Comparison of ENCODE assay signal across 11 mouse cellular contexts in genomic region chr11:45883270-45883931, GRCm38 (mm10). TPM values are rescaled to one million over a fixed set of nuclear protein-coding genes. Genes with fewer than 3 reads are reported as not detected.
DNase-seq lines count a peak whose midpoint lies in the region; ATAC-seq and TF ChIP-seq lines count a peak whose summit lies in the region.
"Had no signal": no experiment of that assay in that cellular context is flagged by ENCODE, and none has a peak within 500 bp of the region (broad histone marks: within the 10 kb centered on the region; RNA-seq: fewer than 3 reads in every experiment).

No protein-coding gene starts in this region.

- H3K27ac ChIP-seq in heart, embryonic 12.5 days (ENCODE audit: poor library complexity, severe bottlenecking) = no peak overlapping the region
- peak overlapping the region; percentile 54; the same call in 1 of the 2 replicates for H3K27ac ChIP-seq in lung, embryonic 14.5 days (ENCODE audit: low read depth)
- no peak overlapping the region for H3K27ac ChIP-seq in cerebellum, adult 2 months (ENCODE audit: insufficient read depth, low read length)
- H3K27ac ChIP-seq: embryonic facial prominence, embryonic 12.5 days had no signal

- H3K27me3 ChIP-seq in heart, embryonic 12.5 days (replicated peaks) = no peaks in the 10 kb centered on the region
- H3K27me3 ChIP-seq in lung, embryonic 14.5 days (ENCODE audit: insufficient read depth, low read length) = no peaks in the 10 kb centered on the region
- H3K27me3 ChIP-seq in myocyte (ENCODE audit: control insufficient read depth, insufficient read depth, insufficient read length) = no peaks in the 10 kb centered on the region
- no peaks in the 10 kb centered on the region for H3K27me3 ChIP-seq in cerebellum, adult 2 months (ENCODE audit: control insufficient read depth, insufficient read depth, low read length)
- H3K27me3 ChIP-seq: embryonic facial prominence, embryonic 12.5 days had no signal

- H3K36me3 ChIP-seq in heart, embryonic 12.5 days = peaks cover 35% of the 10 kb centered on the region
- peaks cover 36% of the 10 kb centered on the region for H3K36me3 ChIP-seq in lung, embryonic 14.5 days (ENCODE audit: insufficient read depth)
- peaks cover 9% of the 10 kb centered on the region for H3K36me3 ChIP-seq in myocyte (ENCODE audit: control insufficient read depth, insufficient read depth)

- peak overlapping the region; percentile 31; the same call in 1 of the 2 replicates for H3K9ac ChIP-seq in heart, embryonic 12.5 days
- no peak overlapping the region for H3K9ac ChIP-seq in lung, embryonic 14.5 days
- H3K9ac ChIP-seq: embryonic facial prominence, embryonic 12.5 days; liver, postnatal 0 days had no signal

- no peak for TF ChIP-seq POLR2A in lung, adult 2 months (IDR thresholded peaks at IDR 0.05; ENCODE audit: borderline replicate concordance, extremely low read depth, low read depth, low read length)
- no peak for TF ChIP-seq POLR2A in myocyte (IDR thresholded peaks at IDR 0.05; ENCODE audit: insufficient read length, low read depth)
- no peak for TF ChIP-seq POLR2A in cerebellum, adult 2 months (IDR thresholded peaks at IDR 0.05; ENCODE audit: borderline replicate concordance, insufficient read depth, low read length)

- DNase-seq in heart, adult 9 months (ENCODE audit: low spot score in 2 of 2) = no peak
- peak; percentile 84 for DNase-seq in lung, embryonic 14.5 days
- no peak for DNase-seq in lung, adult 2 months
- DNase-seq in heart, postnatal 4 days = peak; percentile 26
- DNase-seq in cerebellum, adult 2 months = no peak
- DNase-seq in neural tube, embryonic 10.5 days (ENCODE audit: extremely low spot score, low spot score) = no peak
- DNase-seq: adrenal gland, postnatal 14 days; liver, postnatal 0 days had no signal

- WGBS in heart, embryonic 12.5 days = 27% methylated on average over 8 of the region's 8 CpGs
- WGBS in lung, embryonic 14.5 days = 21% methylated on average over 8 of the region's 8 CpGs
- WGBS in lung, adult 2 months = 26% methylated on average over 8 of the region's 8 CpGs
- 61% methylated on average over 8 of the region's 8 CpGs for WGBS in cerebellum, adult 2 months

- H3K4me2 ChIP-seq in heart, embryonic 12.5 days = peak overlapping the region; percentile 32
- H3K4me2 ChIP-seq in lung, embryonic 14.5 days = peak overlapping the region; percentile 19; the same call in 1 of the 2 replicates
- H3K4me2 ChIP-seq in myocyte (ENCODE audit: low read depth) = peak overlapping the region; percentile 94
- H3K4me2 ChIP-seq: embryonic facial prominence, embryonic 12.5 days had no signal

- H3ac ChIP-seq in myocyte (ENCODE audit: control insufficient read depth, insufficient read length) = no peak overlapping the region

- peaks cover 41% of the 10 kb centered on the region for H3K4me1 ChIP-seq in heart, embryonic 12.5 days (replicated peaks)
- H3K4me1 ChIP-seq in lung, embryonic 14.5 days (ENCODE audit: insufficient read depth) = peaks cover 13% of the 10 kb centered on the region; the same call in 1 of the 2 replicates
- peaks cover 15% of the 10 kb centered on the region for H3K4me1 ChIP-seq in lung, adult 2 months (ENCODE audit: control insufficient read depth, insufficient read depth, low read length)
- H3K4me1 ChIP-seq in cerebellum, adult 2 months (ENCODE audit: control insufficient read depth, insufficient read depth, low read length) = no peaks in the 10 kb centered on the region

- no peak for TF ChIP-seq CTCF in lung, embryonic 14.5 days (IDR thresholded peaks at IDR 0.05; ENCODE audit: low read depth)
- no peak for TF ChIP-seq CTCF in lung, adult 2 months (IDR thresholded peaks at IDR 0.05; ENCODE audit: insufficient read depth, low read length)
- no peak for TF ChIP-seq CTCF in cerebellum, adult 2 months (IDR thresholded peaks at IDR 0.05; ENCODE audit: borderline replicate concordance, insufficient read depth, low read depth, low read length)

- H3K4me3 ChIP-seq in heart, embryonic 12.5 days = no peak overlapping the region
- H3K4me3 ChIP-seq in lung, embryonic 14.5 days (ENCODE audit: low read depth, low read length) = no peak overlapping the region
- no peak overlapping the region for H3K4me3 ChIP-seq in lung, adult 2 months (replicated peaks; ENCODE audit: extremely low read depth, low read depth, low read length)
- H3K4me3 ChIP-seq in myocyte = peak overlapping the region; percentile 8
- H3K4me3 ChIP-seq in cerebellum, adult 2 months (replicated peaks; ENCODE audit: insufficient read depth, low read depth, low read length) = no peak overlapping the region
- H3K4me3 ChIP-seq: embryonic facial prominence, embryonic 12.5 days had no signal

- H3K79me2 ChIP-seq in myocyte (ENCODE audit: control insufficient read depth, insufficient read depth) = peaks cover 24% of the 10 kb centered on the region

- no peak for ATAC-seq in heart, embryonic 12.5 days (ENCODE audit: insufficient number of reproducible peaks, low FRiP score)
- peak; percentile 36; the same call in 1 of the 2 replicates for ATAC-seq in lung, embryonic 14.5 days (ENCODE audit: insufficient read depth)
- ATAC-seq: liver, postnatal 0 days had no signal

- no peaks in the 10 kb centered on the region for H3K9me3 ChIP-seq in heart, embryonic 12.5 days (replicated peaks)
- H3K9me3 ChIP-seq in lung, embryonic 14.5 days (ENCODE audit: low read depth, low read length) = no peaks in the 10 kb centered on the region
- H3K9me3 ChIP-seq: embryonic facial prominence, embryonic 12.5 days had no signal

TF ChIP-seq in myocyte, 11 proteins besides CTCF, POLR2A, EP300 and RAD21:
- TF ChIP-seq CEBPB (IDR thresholded peaks at IDR 0.05; ENCODE audit: insufficient read depth, poor library complexity, severe bottlenecking) (peak; percentile 60), TCF3 (IDR thresholded peaks at IDR 0.05; ENCODE audit: insufficient read length, low read depth) (no peak), SRF (IDR thresholded peaks at IDR 0.05; ENCODE audit: control insufficient read depth, insufficient read length, low read depth) (no peak), MYOG (IDR thresholded peaks at IDR 0.05; ENCODE audit: control insufficient read depth in 1 of 3, insufficient read depth in 1 of 3, insufficient read length in 2 of 3, low read depth in 2 of 3) (no peak)

RNA-seq across cellular contexts. Expression of gene Clint1, which starts 31.6 kb away (rescaled TPM):
- polyA plus RNA-seq in heart, embryonic 12.5 days (2016; fragmentation: Nextera tagmentation; extraction: Ambion mirVana) = 80.2 and 80.8 TPM in 2 replicates
- polyA plus RNA-seq in lung, embryonic 14.5 days (2014; fragmentation: Nextera tagmentation; extraction: Ambion mirVana) = 67.9 and 72.7 TPM in 2 replicates
- polyA plus RNA-seq in lung, adult 2 months (2012; rRNA removed) = 37.1 and 51.8 TPM in 2 replicates
- total RNA-seq in heart, postnatal 4 days (2021) = 10 to 100 TPM; 52.0 to 53.0 TPM
- polyA plus RNA-seq in myocyte (2012; fragmentation: generic; extraction: Trizol) = 32.5 TPM
- polyA plus RNA-seq in cerebellum, adult 2 months (2012; rRNA removed) = 41.4 and 41.5 TPM in 2 replicates

Comparison
In these comparisons a context has a peak if more than half of its experiments do, and no peak if none do; other contexts are left out.
1. DNase-seq: peak in lung, embryonic 14.5 days (single experiment) and heart, postnatal 4 days (single experiment); none in heart, adult 9 months (0 of 2), lung, adult 2 months (single experiment), cerebellum, adult 2 months (0 of 2) and neural tube, embryonic 10.5 days (single experiment).
2. H3K4me2 ChIP-seq: peak in every context shown above with its lines; median percentile 94 in myocyte; 32 in heart, embryonic 12.5 days; 19 in lung, embryonic 14.5 days.